Mouse (Mus musculus) thymus, adult 2 months (tissue): ENCODE results near the gene Idh1.

Experiments
- CTCF ChIP-seq: fragments of 200-500 bp; IDR thresholded peaks from 2 replicates; pipeline ENCODE4 v1.5.1; 2012; ENCODE audit warnings: mild to moderate bottlenecking, control low read depth, low read length, moderate library complexity, borderline replicate concordance; ENCODE audit not compliant: control insufficient read depth, poor library complexity, insufficient read depth; ENCODE audit errors: extremely low read depth
- POLR2A ChIP-seq: fragments of 200-500 bp; IDR thresholded peaks from 2 replicates; pipeline ENCODE4 v1.6.1; 2012; ENCODE audit warnings: mild to moderate bottlenecking, low read length, control low read depth, moderate library complexity; ENCODE audit not compliant: control insufficient read depth, poor library complexity, insufficient read depth; ENCODE audit errors: extremely low read depth

DNA sequence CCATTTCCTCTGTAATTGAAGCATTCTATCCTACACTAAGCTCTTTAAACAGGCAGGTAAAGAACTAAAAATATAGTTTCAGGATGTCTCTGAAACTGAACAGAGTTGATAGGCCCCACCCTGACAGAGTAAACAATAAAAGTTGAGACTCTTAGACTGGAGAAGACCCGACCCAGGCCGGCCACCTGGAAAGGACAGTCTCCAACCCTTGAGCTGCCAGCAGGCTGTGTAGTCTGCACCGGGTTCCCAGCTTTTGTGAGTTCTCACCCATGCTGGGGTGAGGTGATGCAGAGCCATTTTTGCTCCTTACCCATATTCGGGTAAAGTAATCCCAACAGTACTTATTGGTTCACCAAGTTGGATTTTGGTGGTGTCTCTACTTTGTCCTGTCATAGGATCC is 10.1 kb downstream of the Idh1 start:
- TF ChIP-seq CTCF (no peak), POLR2A (no peak)
